Mouse (Mus musculus): Measurements from ENCODE around the gene Jund. TPM values are rescaled to one million over a fixed set of nuclear protein-coding genes. Genes with fewer than 3 reads are reported as not detected.

Gene Jund
- total and polyA plus RNA-seq, 3 experiments = 16.5 to 18.8 TPM; not detected in 1

GRCm38 (mm10) chr8:70649324-70649723 is 49.4 kb upstream of the Jund start (continued):
- TF ChIP-seq JUND (IDR thresholded peaks at IDR 0.05; ENCODE audit: low read depth, low read length) (no peak), RCOR1 (IDR thresholded peaks at IDR 0.05; ENCODE audit: low read depth, low read length) (peak; percentile 64; the same call in 1 of the 2 replicates)

DNA sequence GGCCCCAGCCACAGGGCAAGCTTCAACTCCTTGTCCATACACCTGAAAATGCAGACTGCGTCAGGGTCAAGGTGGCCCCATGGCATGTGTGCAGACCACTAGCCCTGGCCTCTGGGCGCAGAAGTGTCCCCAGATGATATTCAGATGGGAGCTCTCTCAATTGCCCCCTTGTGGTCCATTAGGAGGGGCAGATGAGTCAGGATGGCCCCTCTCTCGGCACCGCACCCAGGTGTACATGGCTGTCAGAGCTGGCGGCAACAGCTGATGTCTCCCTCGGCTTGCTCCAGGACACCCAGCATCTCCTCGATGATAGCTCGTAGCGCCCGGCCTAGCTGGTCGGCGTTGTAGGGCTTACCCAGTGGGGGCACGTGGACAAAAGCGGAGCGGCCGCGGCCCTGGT is 48.4 kb upstream of the Jund start:
- TF ChIP-seq SIN3A (IDR thresholded peaks at IDR 0.05; ENCODE audit: low read length) (no peak), NELFE (IDR thresholded peaks at IDR 0.05; ENCODE audit: low read depth, low read length) (no peak), MAZ (IDR thresholded peaks at IDR 0.05; ENCODE audit: low read depth, low read length) (no peak), ZMIZ1 (IDR thresholded peaks at IDR 0.05; ENCODE audit: low read depth, low read length) (no peak), E2F4 (IDR thresholded peaks at IDR 0.05; ENCODE audit: borderline replicate concordance, low read depth, low read length) (no peak), TAL1 (IDR thresholded peaks at IDR 0.05; ENCODE audit: low read length) (no peak), RCOR1 (IDR thresholded peaks at IDR 0.05; ENCODE audit: low read depth, low read length) (no peak), TBP (IDR thresholded peaks at IDR 0.05; ENCODE audit: low read depth, low read length) (no peak), POLR2AphosphoS2 (IDR thresholded peaks at IDR 0.05; ENCODE audit: low read length) (no peak), ZC3H11A (IDR thresholded peaks at IDR 0.05; ENCODE audit: low read depth, low read length) (no peak), NRF1 (IDR thresholded peaks at IDR 0.05; ENCODE audit: insufficient read depth, low read depth, low read length, poor library complexity, severe bottlenecking) (no peak), HCFC1 (IDR thresholded peaks at IDR 0.05; ENCODE audit: low read depth, low read length) (no peak), JUND (IDR thresholded peaks at IDR 0.05; ENCODE audit: low read depth, low read length) (no peak), ZNF384 (IDR thresholded peaks at IDR 0.05; ENCODE audit: low read depth, low read length) (no peak), CHD1 (IDR thresholded peaks at IDR 0.05; ENCODE audit: low read depth, low read length) (no peak), GABPA (IDR thresholded peaks at IDR 0.05; ENCODE audit: low read depth, low read length) (no peak), SMC3 (IDR thresholded peaks at IDR 0.05; ENCODE audit: low read depth, low read length) (no peak), MEF2A (IDR thresholded peaks at IDR 0.05; ENCODE audit: extremely low read depth, insufficient replicate concordance, low read depth, low read length, poor library complexity, severe bottlenecking) (no peak), ELF1 (IDR thresholded peaks at IDR 0.05; ENCODE audit: low read depth, low read length) (no peak), KAT2A (conservative IDR thresholded peaks at IDR 0.05; ENCODE audit: low read depth, low read length) (no peak)
- peaks cover 2 to 24% of the 10 kb centered on the region in 2 experiments; a peak in 3 of 4 replicates for H3K36me3 ChIP-seq (ENCODE audit: control insufficient read depth in 1 of 2, insufficient read depth in 2 of 2, low read length in 2 of 2)

More for the DNA sequence above, 48.4 kb upstream of the Jund start:
- Histone ChIP-seq H3K27ac (ENCODE audit: control insufficient read depth, low read depth, low read length) (no peak overlapping the region), H3K79me2 (ENCODE audit: control insufficient read depth, insufficient read depth, low read length, poor library complexity) (no peaks in the 10 kb centered on the region), H3K9ac (ENCODE audit: control insufficient read depth, low read depth, low read length, poor library complexity, severe bottlenecking) (no peak overlapping the region), H3K9me3 (replicated peaks; ENCODE audit: insufficient read depth, low read length) (no peaks in the 10 kb centered on the region), H3K27me3 (ENCODE audit: control insufficient read depth in 1 of 2, insufficient read depth in 2 of 2, low read length in 2 of 2) (no peaks in the 10 kb centered on the region), H3K4me3 (ENCODE audit: control insufficient read depth in 1 of 2, insufficient read depth in 1 of 2, low read depth in 2 of 2, low read length in 2 of 2) (no peak overlapping the region), H3K4me1 (ENCODE audit: control insufficient read depth in 1 of 2, insufficient read depth in 2 of 2, low read length in 2 of 2) (peaks cover 9 to 30% of the 10 kb centered on the region in 2 experiments)
- DNase-seq (ENCODE audit: low read depth, low spot score) = no peak

Measured in MEL (cell line).